Mouse (Mus musculus) naive thymus-derived CD4-positive, alpha-beta T cell, adult 2 months (primary cell): ENCODE results near the gene Ly6g6c.

Experiments
- DNase-seq: peaks from one replicate; pipeline ENCODE4 v3.0.0-alpha.2; 2011; ENCODE audit warnings: low read depth

Ly6g6c gene

DNA sequence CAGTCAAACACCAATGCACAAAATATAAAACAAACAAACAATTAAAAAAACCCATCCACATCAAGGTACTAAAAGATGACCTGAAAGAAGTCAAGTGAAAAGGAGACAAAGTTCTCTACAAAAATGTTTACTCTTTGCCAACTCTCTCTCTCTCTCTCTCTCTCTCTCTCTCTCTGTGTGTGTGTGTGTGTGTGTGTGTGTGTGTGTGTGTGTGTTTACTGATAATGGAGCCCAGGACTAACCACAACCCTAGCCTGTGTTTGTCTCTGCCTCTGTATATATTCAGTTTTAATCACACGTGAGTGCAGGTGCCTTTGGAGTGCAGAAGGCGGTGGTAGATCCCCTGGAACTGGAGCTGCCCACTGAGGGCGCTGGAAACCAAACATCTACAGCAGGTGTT lies 8.1 kb upstream of the Ly6g6c start:
- no peak for DNase-seq

- no peak for DNase-seq
Measured at GRCm38 (mm10) chr17:35058316-35058715, 6.9 kb upstream of the Ly6g6c start.

DNA sequence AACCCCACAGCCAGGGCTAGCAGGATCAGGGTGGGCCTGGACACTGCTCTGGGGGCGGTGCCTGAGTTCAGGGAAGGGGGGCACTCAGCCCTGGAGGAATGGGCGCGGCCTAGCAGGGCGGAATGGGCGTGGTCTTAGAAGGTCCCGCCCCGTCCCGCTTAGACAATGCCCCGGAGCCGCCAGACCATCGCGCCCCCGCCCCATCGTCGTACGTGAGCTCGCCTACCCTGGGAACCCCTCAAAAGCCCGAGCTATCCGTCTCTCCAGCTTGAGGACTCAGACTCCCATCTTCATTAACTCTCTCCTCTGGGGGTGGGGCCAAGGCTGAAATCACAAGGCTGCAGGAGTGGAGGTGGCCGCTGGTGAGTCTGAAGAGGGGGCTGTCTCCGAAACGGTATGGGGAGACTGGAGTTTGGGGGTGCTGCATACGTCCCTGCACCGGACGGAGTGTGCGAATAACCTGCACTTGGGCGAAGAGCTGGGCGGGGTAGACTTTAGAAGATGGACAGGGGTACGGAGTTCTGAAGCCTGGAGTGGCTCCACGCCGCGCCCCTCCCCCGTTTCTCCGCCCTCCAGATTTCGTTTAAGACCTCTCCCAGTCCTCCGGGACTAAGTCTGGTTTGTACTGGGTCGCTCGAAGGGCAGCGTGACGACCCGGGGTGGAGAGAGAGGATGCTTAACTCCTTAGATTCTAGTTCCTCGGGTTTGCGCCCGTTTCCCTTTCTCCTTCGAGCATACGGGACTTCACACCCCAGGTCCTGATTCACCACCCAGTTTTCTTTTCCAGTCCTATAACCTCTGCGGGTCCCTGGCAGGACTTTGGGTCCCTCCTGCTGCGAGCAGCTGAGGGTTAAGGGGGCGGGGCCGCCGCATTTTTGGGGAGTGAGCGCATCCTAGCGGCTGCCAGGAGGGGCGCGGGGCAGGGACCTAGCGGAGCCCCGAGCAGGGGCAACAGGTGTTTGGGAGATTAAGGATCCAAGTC lies 6.0 kb upstream of the Ly6g6c start, which contains the start of gene Ddah2:
Gene Ddah2, plus strand, starts transcription at position 125 of the 982 bp plus-strand sequence.
- DNase-seq: peak; percentile 90

GRCm38 (mm10) chr17:35060071-35060470 lies 5.1 kb upstream of the Ly6g6c start:
- no peak for DNase-seq

- no peak for DNase-seq
Measured at GRCm38 (mm10) chr17:35060737-35061297, 4.4 kb upstream of the Ly6g6c start.

GRCm38 (mm10) chr17:35061299-35061698 lies 3.9 kb upstream of the Ly6g6c start:
- DNase-seq: no peak

GRCm38 (mm10) chr17:35063466-35063865 lies 1.7 kb upstream of the Ly6g6c start:
- no peak for DNase-seq

- DNase-seq: no peak
Measured at GRCm38 (mm10) chr17:35064378-35064877, 760 bp upstream of the Ly6g6c start.

GRCm38 (mm10) chr17:35066084-35066483 lies 896 bp downstream of the Ly6g6c start, which contains the start of gene Mpig6b:
Gene Mpig6b, minus strand, starts transcription at chr17:35066184.
- no peak for DNase-seq

DNA sequence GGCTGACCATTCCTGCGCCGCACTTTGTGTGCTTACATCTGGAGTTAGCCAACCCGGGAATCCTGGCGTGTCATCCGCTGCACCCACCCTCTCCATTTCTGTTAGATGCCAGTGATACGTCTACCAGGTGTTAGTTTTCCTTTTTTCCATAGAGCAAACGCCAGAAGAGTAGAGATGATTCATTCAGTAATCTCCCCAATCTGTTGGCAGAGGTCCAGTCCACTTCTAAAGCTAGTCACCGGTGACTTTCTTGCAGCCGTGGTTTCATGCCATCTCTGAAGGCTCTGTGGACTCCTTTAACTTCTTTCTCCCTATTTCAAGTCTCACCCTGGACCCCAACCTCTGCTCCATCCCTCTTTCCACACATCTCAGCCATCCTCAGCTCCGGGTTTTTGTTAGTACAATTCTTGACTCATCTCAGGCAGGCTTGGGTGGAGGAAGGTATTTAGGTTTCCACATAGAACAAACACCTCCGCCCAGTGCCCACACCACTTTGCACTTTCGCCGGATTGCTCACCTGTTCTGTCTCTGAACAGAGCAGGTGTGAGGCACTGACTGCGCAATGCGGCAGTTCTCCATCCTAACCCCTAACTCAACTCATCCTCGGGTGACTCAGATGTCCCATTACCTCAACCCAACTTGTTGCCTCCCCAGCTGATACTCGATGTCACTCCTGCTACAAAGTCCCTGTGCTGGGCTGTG lies 3.2 kb downstream of the Ly6g6c start:
- DNase-seq: no peak

- DNase-seq: no peak
Measured at GRCm38 (mm10) chr17:35070556-35071229, 5.5 kb downstream of the Ly6g6c start.

GRCm38 (mm10) chr17:35071454-35071853 lies 6.3 kb downstream of the Ly6g6c start:
- DNase-seq: no peak

GRCm38 (mm10) chr17:35074097-35074496 lies 8.9 kb downstream of the Ly6g6c start:
- DNase-seq: no peak

GRCm38 (mm10) chr17:35076507-35077176 lies 11.5 kb downstream of the Ly6g6c start, which contains the start of gene Ly6g6e:
Gene Ly6g6e, plus strand, starts transcription at chr17:35076902.
- no peak for DNase-seq

DNA sequence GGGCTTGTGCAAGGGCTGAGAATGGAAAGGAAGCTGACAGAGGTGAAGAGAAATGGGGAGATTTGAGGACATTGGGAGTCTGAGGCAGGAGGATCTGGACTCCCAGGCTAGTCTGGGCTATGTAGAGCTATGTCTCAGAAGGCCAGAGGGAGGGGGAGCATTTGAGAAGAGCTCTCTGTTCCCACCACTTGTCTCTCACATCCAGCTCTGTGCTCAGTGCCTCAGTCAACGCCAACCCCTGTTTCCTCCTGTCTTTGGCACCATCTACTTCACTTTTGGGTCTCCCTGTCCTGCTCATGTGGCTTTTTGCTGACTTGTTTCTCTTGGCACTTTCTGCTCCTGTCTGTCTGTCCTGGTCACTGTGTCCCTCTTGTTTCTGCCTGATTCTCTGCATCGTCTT lies 12.1 kb downstream of the Ly6g6c start:
- no peak for DNase-seq

- no peak for DNase-seq
Measured at GRCm38 (mm10) chr17:35077786-35078233, 12.6 kb downstream of the Ly6g6c start, which contains the start of gene Ly6g6d. Gene Ly6g6d, minus strand, starts transcription at chr17:35078065.

DNA sequence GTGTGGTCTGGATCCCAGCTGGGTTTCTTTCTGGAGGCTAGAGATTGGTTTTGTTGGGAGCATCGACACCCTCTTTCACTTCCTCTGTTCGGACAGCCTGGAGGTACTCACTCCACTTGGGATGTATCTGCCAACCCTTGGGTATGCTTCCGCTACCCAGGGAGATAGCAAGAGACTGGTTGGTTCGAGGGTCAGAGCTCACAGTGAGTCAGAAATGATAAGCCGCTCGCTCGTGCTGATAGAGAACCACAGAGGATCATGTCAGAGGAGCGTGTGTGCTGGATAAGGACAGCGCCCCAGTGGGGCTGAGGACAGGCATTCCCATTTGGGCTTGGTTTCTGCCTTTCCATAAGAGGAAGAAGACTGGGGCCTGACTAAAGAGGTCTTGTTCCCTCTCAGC lies 14.6 kb downstream of the Ly6g6c start:
- no peak for DNase-seq

DNA sequence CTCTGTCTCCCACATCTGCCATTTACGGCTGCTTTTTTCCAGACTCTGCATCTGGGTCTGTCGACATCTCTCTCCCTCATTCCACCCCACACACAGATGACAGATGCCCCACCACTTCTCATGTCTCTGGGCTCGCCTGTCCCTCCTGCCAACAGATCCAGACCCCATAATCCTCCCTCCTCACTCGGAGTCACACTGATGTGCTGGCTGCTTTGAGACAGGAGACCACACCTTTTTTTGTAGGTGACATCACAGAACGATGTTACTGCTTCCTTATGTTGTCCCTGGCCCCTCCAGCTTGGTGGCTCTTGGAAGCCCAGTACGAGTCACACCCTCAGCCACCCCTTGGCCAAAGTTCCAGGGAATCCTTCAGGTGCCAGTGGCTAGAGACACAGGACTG lies 15.1 kb downstream of the Ly6g6c start:
- DNase-seq: no peak

GRCm38 (mm10) chr17:35080710-35081109 lies 15.5 kb downstream of the Ly6g6c start:
- DNase-seq: no peak

DNA sequence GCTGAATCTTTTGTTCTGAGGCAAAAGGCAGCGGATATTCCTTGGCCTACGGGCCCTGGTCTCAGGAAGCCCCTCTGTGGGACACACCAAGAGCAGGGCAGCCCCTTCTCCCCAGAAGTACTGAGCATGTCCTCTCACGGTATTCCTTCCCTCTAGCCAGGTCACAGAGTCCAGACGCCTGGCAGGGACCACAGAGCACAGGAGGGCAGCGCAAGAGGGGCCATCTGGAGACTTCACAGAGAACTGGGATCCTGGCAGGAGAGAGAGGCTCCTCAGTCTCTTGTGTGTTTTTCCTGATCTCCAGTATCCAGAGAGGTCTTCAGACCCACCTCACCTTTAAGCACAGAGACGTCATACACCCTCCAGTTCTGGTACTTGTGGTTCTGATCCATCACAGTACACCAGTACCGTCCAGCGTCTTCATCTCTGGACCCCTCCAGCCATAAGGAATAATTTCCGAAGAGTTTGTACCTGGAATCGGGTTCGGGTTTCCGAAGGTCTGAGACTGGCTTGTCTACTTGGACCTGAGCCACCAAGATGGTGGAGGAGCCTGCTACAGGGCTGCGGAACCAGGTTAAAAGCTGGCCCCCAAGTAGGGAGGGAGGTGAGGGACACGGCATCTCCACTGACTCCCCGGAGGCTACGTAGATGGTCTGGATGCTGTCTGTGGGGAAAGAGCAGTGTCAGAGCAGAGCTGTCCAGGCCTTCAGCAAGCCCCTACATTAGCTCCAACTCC lies 17.8 kb downstream of the Ly6g6c start:
- no peak for DNase-seq
